Mouse (Mus musculus) limb, embryonic 12.5 days (tissue): Measurements from ENCODE around the gene Emilin2. TPM values are rescaled to one million over a fixed set of nuclear protein-coding genes. Genes with fewer than 3 reads are reported as not detected.
"Not testable (repeated sequence)": the region's sequence is repeated elsewhere in the genome, so short reads cannot be mapped to it uniquely, and the experiment has no call there.

Experiments used
- ATAC-seq: fragments of 200-750 bp; cut with Nextera tagmentation; 2 replicates; pipeline ENCODE4 v1.8.0; 2017; ENCODE audit warnings: low read depth, moderate TSS enrichment; ENCODE audit not compliant: insufficient number of reproducible peaks, insufficient read depth, low FRiP score, low TSS enrichment
- H3K27ac ChIP-seq: fragments of 300-500 bp; sonication (generic); 2 replicates; pipeline ENCODE4 v1.5.1; 2016; ENCODE audit warnings: mild to moderate bottlenecking, moderate library complexity
- H3K27me3 ChIP-seq: fragments of 300-500 bp; sonication (generic); 2 replicates; pipeline ENCODE4 v1.6.1; 2016; ENCODE audit warnings: mild to moderate bottlenecking, moderate library complexity
- H3K36me3 ChIP-seq: fragments of 300-500 bp; sonication (generic); 2 replicates; pipeline ENCODE4 v1.6.1; 2016; ENCODE audit warnings: mild to moderate bottlenecking, moderate library complexity
- H3K4me1 ChIP-seq: fragments of 300-500 bp; sonication (generic); replicated peaks from 2 replicates; pipeline ENCODE4 v1.6.1; 2016
- H3K4me2 ChIP-seq: fragments of 300-500 bp; sonication (generic); 2 replicates; pipeline ENCODE4 v1.6.1; 2016; ENCODE audit warnings: mild to moderate bottlenecking, moderate library complexity
- H3K4me3 ChIP-seq: fragments of 300-500 bp; sonication (generic); replicated peaks from 2 replicates; pipeline ENCODE4 v1.5.1; 2016; ENCODE audit warnings: mild to moderate bottlenecking
- H3K9ac ChIP-seq: fragments of 300-500 bp; sonication (generic); replicated peaks from 2 replicates; pipeline ENCODE4 v1.6.1; 2016; ENCODE audit warnings: mild to moderate bottlenecking, moderate library complexity
- H3K9me3 ChIP-seq: fragments of 300-500 bp; sonication (generic); 2 replicates; pipeline ENCODE4 v1.6.1; 2016; ENCODE audit warnings: mild to moderate bottlenecking, moderate library complexity
- WGBS: fragments of 180-500 bp; shearing (Covaris S2); methylation state at CpG from one replicate; pipeline ENCODE4 v1.1.7; 2016; 5-methylcytosine and 5-hydroxymethylcytosine counted together
- polyA plus RNA-seq: library from polyadenylated mRNA; unstranded; fragments of >200 nt; fragmentation: Nextera tagmentation; extraction: Ambion mirVana; gene quantifications from 2 replicates; pipeline ENCODE4 v1.2.1, GENCODE M21; 2016

Gene Emilin2
- 22.9 and 23.7 TPM in 2 replicates for polyA plus RNA-seq

DNA sequence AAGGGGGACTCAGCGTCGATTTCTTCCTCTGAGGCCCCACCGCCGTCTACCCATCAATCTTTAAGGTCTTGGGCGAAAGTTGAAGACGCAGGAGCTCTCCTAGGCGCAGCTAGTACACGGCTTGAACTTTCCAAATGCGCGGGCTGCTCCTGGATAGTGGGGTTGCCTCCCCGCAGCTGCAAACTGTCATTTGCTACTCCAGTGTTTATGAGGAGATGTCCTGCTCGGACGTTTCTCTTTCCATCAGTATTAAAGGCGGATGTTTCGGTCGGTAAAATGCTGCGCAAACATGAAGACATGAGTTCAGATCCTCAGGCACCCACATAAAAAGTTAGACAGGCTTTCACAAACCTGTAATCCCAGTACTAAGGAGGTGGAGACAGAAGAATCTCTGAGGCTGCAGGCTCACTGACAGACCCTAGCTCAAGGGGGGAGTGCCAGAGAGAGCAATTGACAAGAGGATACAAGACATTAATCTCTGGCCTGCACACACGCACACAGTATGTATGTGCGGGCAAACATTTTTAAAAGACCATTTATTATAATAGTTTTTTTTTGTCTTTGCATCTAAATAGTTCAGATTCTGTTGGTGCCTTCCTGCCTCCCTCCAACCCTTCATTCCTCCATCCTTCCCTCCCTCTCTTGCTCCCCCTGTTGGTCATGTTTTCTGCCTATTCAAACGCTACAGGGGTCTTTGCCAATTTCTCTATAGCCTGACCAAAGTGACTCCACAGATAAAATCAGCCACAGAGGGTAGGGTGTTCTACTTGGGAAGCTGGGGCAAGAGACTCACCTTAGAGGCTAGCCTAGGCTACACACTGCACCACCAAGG lies at the start of gene Emilin2:
TSS of gene Emilin2 (minus strand) at position 639 of the 832 bp plus-strand sequence.
- Histone ChIP-seq H3K27ac (peak within 1 kb of the TSS; percentile 73; the same call in 1 of the 2 replicates), H3K4me2 (peak within 1 kb of the TSS; percentile 98), H3K4me3 (peak within 1 kb of the TSS; percentile 60), H3K4me1 (peaks cover 13% of the 10 kb centered on the region), H3K27me3 (peaks cover 20% of the 10 kb centered on the region), H3K36me3 (no peaks in the 10 kb centered on the region), H3K9ac (peak within 1 kb of the TSS; percentile 78), H3K9me3 (no peaks in the 10 kb centered on the region)
- no peak for ATAC-seq
- 6% methylated on average over 20 of the region's 20 CpGs for WGBS

DNA sequence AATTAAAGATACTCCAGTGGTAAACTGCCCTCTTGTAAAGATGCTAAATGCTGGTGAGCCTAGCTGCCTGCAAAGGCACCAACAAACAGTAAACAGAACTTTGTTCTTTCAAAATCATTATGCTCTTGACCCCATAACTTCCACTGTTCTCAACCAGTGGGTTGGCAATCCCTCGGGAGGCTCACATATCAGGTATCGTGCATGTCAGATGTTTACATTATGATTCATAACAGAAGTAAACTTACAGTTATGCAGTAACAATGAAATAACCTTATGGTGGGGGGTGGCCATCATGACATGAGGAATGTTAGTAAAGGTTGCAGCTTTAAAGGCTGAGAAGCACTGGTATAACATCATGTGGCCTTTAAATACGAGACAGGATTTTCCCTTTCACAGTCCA lies 43.7 kb upstream of the Emilin2 start:
- peaks cover 82% of the 10 kb centered on the region for H3K36me3 ChIP-seq

DNA sequence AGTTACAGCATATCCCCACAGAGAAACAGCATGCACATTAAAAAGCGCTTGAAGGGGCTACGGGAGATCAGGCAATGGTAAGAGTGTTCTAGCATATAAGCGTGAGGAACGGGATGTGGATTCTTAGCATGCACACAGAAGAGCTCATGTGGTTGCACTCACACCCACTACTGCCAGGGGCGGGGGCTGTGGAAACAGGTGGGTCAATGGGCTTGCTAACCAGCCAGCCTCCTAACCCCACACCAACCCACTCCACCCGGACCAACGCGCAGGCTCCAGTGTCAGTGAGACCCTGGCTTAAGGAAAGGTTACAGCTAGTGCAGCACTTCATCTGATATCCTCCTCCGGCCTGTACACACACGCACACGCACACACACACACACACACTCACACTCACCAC lies 42.4 kb upstream of the Emilin2 start:
- no peak overlapping the region for H3K9ac ChIP-seq
- H3K27ac ChIP-seq: no peak overlapping the region
- WGBS: 91% methylated on average over 11 of the region's 11 CpGs
- H3K4me2 ChIP-seq: no peak overlapping the region
- H3K4me3 ChIP-seq: no peak overlapping the region
- no peaks in the 10 kb centered on the region for H3K9me3 ChIP-seq
- no peak for ATAC-seq
- no peaks in the 10 kb centered on the region for H3K4me1 ChIP-seq
- H3K36me3 ChIP-seq: peaks cover 82% of the 10 kb centered on the region
- H3K27me3 ChIP-seq: no peaks in the 10 kb centered on the region

More for the DNA sequence above, 43.7 kb upstream of the Emilin2 start:
- 81% methylated on average over 3 of the region's 3 CpGs for WGBS
- H3K9ac ChIP-seq: no peak overlapping the region
- no peak overlapping the region for H3K27ac ChIP-seq
- no peaks in the 10 kb centered on the region for H3K9me3 ChIP-seq
- no peaks in the 10 kb centered on the region for H3K27me3 ChIP-seq
- no peak for ATAC-seq
- no peaks in the 10 kb centered on the region for H3K4me1 ChIP-seq
- no peak overlapping the region for H3K4me2 ChIP-seq
- no peak overlapping the region for H3K4me3 ChIP-seq

DNA sequence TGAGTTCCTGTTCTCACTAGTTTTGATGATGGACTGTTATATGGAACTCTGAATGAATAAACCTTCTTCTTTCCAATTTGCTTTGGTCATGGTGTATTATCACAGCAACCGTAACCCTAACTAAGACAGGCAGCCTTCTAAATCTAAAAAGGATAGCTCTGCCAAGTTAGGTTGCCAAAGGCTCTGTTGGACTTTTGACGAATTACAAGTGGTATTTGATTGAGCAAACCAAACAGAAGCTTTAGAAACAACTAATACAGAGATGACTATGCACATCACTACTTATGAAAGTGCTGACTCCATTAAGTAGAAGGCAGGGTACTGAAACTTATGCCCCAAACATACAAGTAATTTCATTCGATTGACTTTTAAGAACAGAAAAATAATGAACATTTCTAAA lies 36.4 kb upstream of the Emilin2 start:
- Histone ChIP-seq H3K4me1 (no peaks in the 10 kb centered on the region), H3K4me2 (no peak overlapping the region), H3K4me3 (no peak overlapping the region), H3K27me3 (no peaks in the 10 kb centered on the region), H3K9ac (no peak overlapping the region), H3K27ac (no peak overlapping the region), H3K9me3 (no peaks in the 10 kb centered on the region), H3K36me3 (peaks cover 87% of the 10 kb centered on the region)
- ATAC-seq: no peak
- WGBS: 91% methylated on average over 3 of the region's 3 CpGs

DNA sequence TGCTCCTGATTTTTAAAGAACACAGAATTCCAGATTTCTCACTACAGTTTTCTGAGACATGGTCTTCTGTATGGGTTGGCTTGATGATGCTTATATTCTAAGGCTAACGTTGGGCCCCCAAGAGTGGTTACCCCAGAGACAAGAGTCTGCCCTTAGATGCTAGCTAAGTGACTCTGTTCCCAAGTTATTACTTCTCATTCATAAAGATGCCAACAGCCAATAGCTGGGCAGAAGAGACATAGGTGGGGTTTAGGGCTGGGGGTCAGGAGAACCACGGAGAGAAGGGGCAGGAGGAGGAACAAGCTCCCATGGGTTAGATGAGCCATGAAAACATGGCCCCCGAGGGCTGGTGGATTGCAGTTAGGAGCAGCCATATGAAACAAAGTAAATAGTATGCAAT lies 30.2 kb upstream of the Emilin2 start:
- H3K4me3 ChIP-seq: no peak overlapping the region
- no peak overlapping the region for H3K27ac ChIP-seq
- H3K4me2 ChIP-seq: no peak overlapping the region
- H3K4me1 ChIP-seq: no peaks in the 10 kb centered on the region
- H3K9me3 ChIP-seq: no peaks in the 10 kb centered on the region; the same call in 1 of the 2 replicates
- no peaks in the 10 kb centered on the region for H3K27me3 ChIP-seq
- peaks cover 42% of the 10 kb centered on the region for H3K36me3 ChIP-seq
- WGBS: 77% methylated on average over 3 of the region's 3 CpGs
- no peak overlapping the region for H3K9ac ChIP-seq
- ATAC-seq: no peak

DNA sequence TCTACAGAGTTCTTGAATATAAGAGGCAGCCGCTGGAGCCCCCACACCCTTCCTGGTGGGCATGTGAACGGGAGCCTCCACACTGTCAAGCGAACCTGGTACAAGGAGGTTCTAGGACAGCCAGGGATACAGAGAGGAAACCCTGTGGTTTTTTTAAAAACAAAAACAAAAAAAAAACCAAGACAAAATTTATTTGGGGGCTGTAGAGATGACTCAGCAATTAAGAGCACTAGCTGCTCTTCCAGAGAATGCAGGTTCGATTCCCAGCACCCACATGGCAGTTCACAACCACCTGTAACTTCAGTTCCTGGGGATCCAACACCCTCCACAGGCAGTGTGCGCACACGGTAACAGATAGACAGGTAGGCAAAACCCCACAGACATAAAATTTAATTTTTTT lies 26.8 kb upstream of the Emilin2 start:
- ATAC-seq: no peak
- Histone ChIP-seq H3K36me3 (peaks cover 18% of the 10 kb centered on the region), H3K9ac (no peak overlapping the region), H3K27me3 (no peaks in the 10 kb centered on the region), H3K4me2 (no peak overlapping the region), H3K4me3 (no peak overlapping the region), H3K9me3 (peaks cover 4% of the 10 kb centered on the region; the same call in 1 of the 2 replicates), H3K27ac (no peak overlapping the region), H3K4me1 (no peaks in the 10 kb centered on the region)
- 92% methylated on average over 6 of the region's 6 CpGs for WGBS

DNA sequence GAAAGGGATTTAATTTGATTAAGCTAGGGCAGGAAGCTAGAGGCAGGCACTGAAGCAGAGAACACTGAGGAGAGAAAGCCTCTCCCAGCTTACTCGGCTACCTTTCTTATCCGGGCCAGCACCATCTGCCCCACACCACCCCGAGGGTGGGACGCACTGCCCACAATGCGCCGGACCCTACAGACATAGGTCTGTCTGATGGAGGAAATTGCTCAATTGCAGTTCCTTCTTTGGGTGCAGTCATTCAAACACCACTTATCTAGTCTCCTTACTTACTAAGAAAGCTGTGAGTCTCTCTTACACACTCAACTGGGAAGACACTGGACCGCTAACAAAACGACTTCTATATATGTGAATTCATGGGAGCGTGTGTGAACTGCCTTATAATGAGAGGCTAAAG lies 25.8 kb upstream of the Emilin2 start:
- Histone ChIP-seq H3K4me3 (no peak overlapping the region), H3K9me3 (peaks cover 6% of the 10 kb centered on the region; the same call in 1 of the 2 replicates), H3K4me1 (no peaks in the 10 kb centered on the region), H3K36me3 (peaks cover 8% of the 10 kb centered on the region; the same call in 1 of the 2 replicates), H3K27me3 (no peaks in the 10 kb centered on the region), H3K27ac (no peak overlapping the region), H3K4me2 (no peak overlapping the region), H3K9ac (no peak overlapping the region)
- WGBS: 91% methylated on average over 9 of the region's 9 CpGs
- no peak for ATAC-seq

DNA sequence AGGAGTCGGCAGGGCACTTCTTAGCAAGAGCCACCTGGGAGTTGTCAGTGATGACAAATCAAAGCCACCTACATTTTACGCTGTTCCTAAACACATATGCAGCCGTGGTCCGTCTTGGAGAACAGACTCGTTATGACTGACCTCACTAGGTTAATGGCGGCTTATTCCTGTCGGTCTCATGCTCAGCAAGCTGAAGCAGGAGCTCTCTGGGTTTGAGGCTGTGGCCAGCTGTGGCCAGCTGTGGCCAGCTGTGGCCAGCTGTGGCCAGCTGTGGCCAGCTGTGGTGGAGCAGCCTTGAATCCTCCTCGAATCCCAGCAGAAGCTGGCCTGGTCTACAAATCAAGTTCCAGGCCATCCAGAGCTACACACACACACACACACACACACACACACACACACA lies 24.6 kb upstream of the Emilin2 start:
- H3K36me3 ChIP-seq: peaks cover 5% of the 10 kb centered on the region; the same call in 1 of the 2 replicates
- H3K4me2 ChIP-seq: no peak overlapping the region
- no peak overlapping the region for H3K4me3 ChIP-seq
- no peak overlapping the region for H3K27ac ChIP-seq
- H3K9ac ChIP-seq: no peak overlapping the region
- no peaks in the 10 kb centered on the region for H3K27me3 ChIP-seq
- WGBS: 29% methylated on average over 8 of the region's 8 CpGs
- no peaks in the 10 kb centered on the region for H3K4me1 ChIP-seq
- H3K9me3 ChIP-seq: 0 out of 2 replicates have a peak, but pooled peaks cover 6% of the 10 kb centered on the region
- ATAC-seq: no peak

DNA sequence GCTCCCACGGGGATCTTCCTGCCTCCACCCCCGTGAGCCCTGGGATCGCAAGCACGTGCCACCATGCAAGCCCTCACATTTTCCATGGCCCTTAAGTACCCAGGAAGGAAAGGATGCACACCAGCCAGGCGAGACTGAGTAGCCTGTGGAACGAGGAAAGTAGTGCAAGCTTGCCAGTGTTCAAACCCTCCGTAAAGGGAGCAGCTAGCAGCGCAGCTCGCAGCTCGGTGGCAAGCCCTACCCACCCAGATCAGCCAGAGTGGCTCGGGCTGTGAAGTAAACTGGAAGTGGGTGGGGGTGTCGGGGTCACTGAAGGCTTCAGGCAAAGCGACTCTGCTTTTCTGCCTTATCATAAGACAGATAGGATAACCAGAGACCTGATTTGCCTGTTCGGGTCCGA lies 20.5 kb upstream of the Emilin2 start:
- Histone ChIP-seq H3K27me3 (no peaks in the 10 kb centered on the region), H3K4me3 (no peak overlapping the region), H3K4me2 (no peak overlapping the region), H3K4me1 (no peaks in the 10 kb centered on the region), H3K27ac (no peak overlapping the region), H3K9ac (no peak overlapping the region), H3K9me3 (0 out of 2 replicates have a peak, but pooled peaks cover 6% of the 10 kb centered on the region), H3K36me3 (no peaks in the 10 kb centered on the region)
- ATAC-seq: no peak
- 52% methylated on average over 15 of the region's 15 CpGs for WGBS

DNA sequence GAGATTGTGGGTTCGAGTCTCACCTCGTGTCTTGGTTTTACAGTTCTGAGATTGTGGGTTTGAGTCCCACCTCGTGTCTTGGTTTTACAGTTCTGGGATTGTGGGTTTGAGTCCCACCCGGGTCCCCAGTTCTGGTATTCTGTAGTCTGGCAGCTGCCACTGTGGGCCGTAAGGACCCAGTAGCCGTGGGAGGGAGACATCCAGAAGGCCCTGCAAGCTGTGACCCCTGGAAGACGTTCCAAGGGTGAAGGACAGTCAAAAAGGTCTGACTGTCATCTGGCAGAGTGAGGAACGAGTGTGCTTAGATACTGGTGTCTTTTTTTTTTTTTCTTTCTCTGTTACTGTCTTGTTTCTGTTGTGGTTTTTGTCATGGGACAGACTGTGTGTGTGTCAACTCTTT lies 9.0 kb upstream of the Emilin2 start:
- H3K27ac ChIP-seq, H3K27me3 ChIP-seq, H3K9me3 ChIP-seq, H3K4me1 ChIP-seq, H3K36me3 ChIP-seq, ATAC-seq, H3K9ac ChIP-seq, H3K4me3 ChIP-seq, H3K4me2 ChIP-seq: not testable (repeated sequence)
- 84% methylated on average over 8 of the region's 8 CpGs for WGBS

DNA sequence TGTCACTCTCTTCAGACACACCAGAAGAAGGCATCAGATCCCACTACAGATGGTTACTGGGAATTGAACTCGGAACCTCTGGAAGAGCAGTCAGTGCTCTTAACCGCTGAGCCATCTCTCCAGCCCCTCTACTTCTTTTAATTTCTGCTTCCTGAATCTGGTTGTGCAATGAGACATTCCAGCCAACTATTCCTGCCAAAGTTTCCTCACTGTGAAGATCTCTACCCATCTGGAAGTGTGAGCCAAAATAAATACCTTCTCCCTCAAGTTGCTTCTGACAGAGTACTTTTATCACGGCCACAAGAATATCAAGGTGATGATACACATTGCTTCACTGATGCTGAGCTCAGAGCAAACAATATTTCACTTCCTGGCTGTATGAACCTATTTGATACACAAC lies 7.6 kb upstream of the Emilin2 start:
- Histone ChIP-seq H3K27ac (no peak overlapping the region), H3K9ac (no peak overlapping the region), H3K4me2 (no peak overlapping the region), H3K36me3 (no peaks in the 10 kb centered on the region), H3K4me3 (no peak overlapping the region), H3K27me3 (no peaks in the 10 kb centered on the region), H3K4me1 (no peaks in the 10 kb centered on the region), H3K9me3 (no peaks in the 10 kb centered on the region)
- ATAC-seq: no peak
- WGBS: 95% methylated on average over 3 of the region's 3 CpGs

DNA sequence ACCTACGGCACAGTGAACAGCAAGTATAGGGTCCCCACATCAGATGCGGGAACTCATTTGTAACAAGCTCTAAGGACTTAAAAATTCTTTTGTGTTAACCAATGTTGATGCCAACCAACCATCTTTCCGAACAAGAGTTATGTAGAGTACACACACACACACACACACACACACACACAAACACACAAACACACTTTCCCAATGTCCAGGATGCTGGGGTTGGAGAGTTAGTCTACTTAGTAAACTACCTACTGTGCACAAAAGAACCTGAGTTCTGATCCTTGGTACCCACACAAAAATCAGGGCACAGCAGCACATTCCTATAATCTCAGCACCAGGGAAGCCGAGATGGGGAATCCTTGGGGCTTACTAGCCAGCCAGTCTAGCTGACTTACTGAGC lies 5.8 kb upstream of the Emilin2 start:
- H3K9me3 ChIP-seq: no peaks in the 10 kb centered on the region
- 78% methylated on average over 4 of the region's 4 CpGs for WGBS
- no peaks in the 10 kb centered on the region for H3K27me3 ChIP-seq
- H3K4me2 ChIP-seq: no peak overlapping the region
- no peak overlapping the region for H3K4me3 ChIP-seq
- no peak for ATAC-seq
- H3K36me3 ChIP-seq: no peaks in the 10 kb centered on the region
- no peak overlapping the region for H3K9ac ChIP-seq
- no peak overlapping the region for H3K27ac ChIP-seq
- H3K4me1 ChIP-seq: no peaks in the 10 kb centered on the region
